Mouse (Mus musculus) lung, adult 2 months (tissue): Measurements from ENCODE around the gene Zbtb42. TPM values are rescaled to one million over a fixed set of nuclear protein-coding genes. Genes with fewer than 3 reads are reported as not detected.

ENCODE experiments used
- DNase-seq: peaks from one replicate; pipeline ENCODE4 v3.0.0; 2022
- H3K4me1 ChIP-seq: fragments of 200-500 bp; 2 replicates; pipeline ENCODE4 v1.6.1; 2011; ENCODE audit warnings: low read length; ENCODE audit not compliant: control insufficient read depth, insufficient read depth
- H3K4me3 ChIP-seq: fragments of 200-500 bp; replicated peaks from 2 replicates; pipeline ENCODE3; 2011; ENCODE audit warnings: low read depth, mild to moderate bottlenecking, control low read depth, low read length; ENCODE audit errors: extremely low read depth
- CTCF ChIP-seq: fragments of 200-500 bp; IDR thresholded peaks from 2 replicates; pipeline ENCODE4 v1.5.1; 2011; ENCODE audit warnings: mild to moderate bottlenecking, low read length, control low read depth; ENCODE audit not compliant: insufficient read depth
- POLR2A ChIP-seq: fragments of 200-500 bp; IDR thresholded peaks from 2 replicates; pipeline ENCODE4 v1.6.1; 2011; ENCODE audit warnings: low read depth, mild to moderate bottlenecking, control low read depth, low read length, borderline replicate concordance; ENCODE audit errors: extremely low read depth
- WGBS: fragments of 180-500 bp; shearing (Covaris S2); methylation state at CpG from one replicate; pipeline ENCODE4 v1.1.7; 2018; 5-methylcytosine and 5-hydroxymethylcytosine counted together
- polyA plus RNA-seq: library from polyadenylated mRNA; depleted of rRNA; stranded (reverse); fragments of >200 nt; gene quantifications from 2 replicates; pipeline ENCODE4 v1.2.3, GENCODE M21; 2012; rRNA removed

Gene Zbtb42
- polyA plus RNA-seq, 1 experiment = 51.2 TPM

- 71% methylated on average over 11 of the region's 11 CpGs for WGBS
- DNase-seq = peak; percentile 74
- Histone ChIP-seq H3K4me3 (no peak overlapping the region), H3K4me1 (peaks cover 3% of the 10 kb centered on the region)
- TF ChIP-seq CTCF (peak; percentile 42), POLR2A (no peak)
Measured at GRCm38 (mm10) chr12:112724077-112724805, 45.6 kb downstream of the Zbtb42 start.

- 62% methylated on average over 8 of the region's 8 CpGs for WGBS
- Histone ChIP-seq H3K4me1 (peaks cover under 1% of the 10 kb centered on the region; the same call in 1 of the 2 replicates), H3K4me3 (no peak overlapping the region)
- TF ChIP-seq CTCF = no peak
- TF ChIP-seq POLR2A = no peak
- no peak for DNase-seq
Measured at GRCm38 (mm10) chr12:112727801-112728200, 49.2 kb downstream of the Zbtb42 start.

DNA sequence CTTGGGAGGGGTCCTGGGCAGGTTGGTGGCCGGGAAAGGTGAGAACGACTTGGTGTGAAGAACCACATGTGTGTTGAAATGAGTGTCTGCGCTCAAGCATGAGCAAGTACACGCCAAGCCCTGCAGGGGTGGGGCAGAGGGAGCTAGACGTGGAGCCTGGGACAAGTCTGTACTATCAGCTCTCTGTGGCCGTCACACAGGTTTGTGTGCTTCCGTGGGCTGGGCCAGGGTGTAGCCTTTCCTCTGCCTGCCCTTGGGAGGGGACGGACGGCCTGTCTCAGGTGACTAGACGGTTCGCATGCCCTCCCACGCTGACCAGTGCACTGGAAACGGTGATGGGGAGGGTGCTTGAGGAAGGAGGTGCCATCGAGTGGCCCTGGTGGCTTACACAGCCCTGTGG, 52.2 kb downstream of the Zbtb42 start:
- no peak for TF ChIP-seq POLR2A
- TF ChIP-seq CTCF = no peak
- no peak for DNase-seq
- Histone ChIP-seq H3K4me3 (no peak overlapping the region), H3K4me1 (no peaks in the 10 kb centered on the region)
- WGBS = 68% methylated on average over 14 of the region's 14 CpGs

Other genes with a start within 250 kb of the Zbtb42 start
- 9.5 and 11.6 TPM in 2 replicates for gene A530016L24Rik, start 189.4 kb upstream of the Zbtb42 start, polyA plus RNA-seq
- 0.09 TPM in 1 of 2 replicates, not detected in the other for gene Tmem179, start 162.1 kb upstream of the Zbtb42 start, polyA plus RNA-seq
- 28.0 and 33.6 TPM in 2 replicates for gene Inf2, start 90.0 kb upstream of the Zbtb42 start, polyA plus RNA-seq
- 33.3 and 39.0 TPM in 2 replicates for gene Adssl1, start 58.8 kb upstream of the Zbtb42 start, polyA plus RNA-seq
- 58.6 and 66.5 TPM in 2 replicates for gene Siva1, start 34.1 kb upstream of the Zbtb42 start, polyA plus RNA-seq
- gene Akt1, start 3.9 kb upstream of the Zbtb42 start, polyA plus RNA-seq = 166 and 187 TPM in 2 replicates
- 68.2 and 73.2 TPM in 2 replicates for gene Cep170b, start 41.6 kb downstream of the Zbtb42 start, polyA plus RNA-seq
- gene Pld4, start 81.8 kb downstream of the Zbtb42 start, polyA plus RNA-seq = 78.2 and 90.1 TPM in 2 replicates
- 9.3 and 13.3 TPM in 2 replicates for gene Ahnak2, start 123.8 kb downstream of the Zbtb42 start, polyA plus RNA-seq
- gene Clba1, start 130.1 kb downstream of the Zbtb42 start, polyA plus RNA-seq = 9.4 and 10.0 TPM in 2 replicates
- gene Cdca4, start 150.6 kb downstream of the Zbtb42 start, polyA plus RNA-seq = 17.0 and 21.4 TPM in 2 replicates
- gene Gpr132, start 189.4 kb downstream of the Zbtb42 start, polyA plus RNA-seq = 9.2 and 12.9 TPM in 2 replicates